Mouse (Mus musculus) midbrain, embryonic 16.5 days (tissue): ENCODE data around the gene Hlx. TPM values are rescaled to one million over a fixed set of nuclear protein-coding genes. Genes with fewer than 3 reads are reported as not detected.

ENCODE experiments used
- ATAC-seq: fragments of 200-750 bp; cut with Nextera tagmentation; 2 replicates; pipeline ENCODE4 v1.8.0; 2017; ENCODE audit warnings: moderate TSS enrichment
- H3K27ac ChIP-seq: fragments of 300-500 bp; sonication (generic); 2 replicates; pipeline ENCODE4 v1.5.1; 2014; ENCODE audit warnings: mild to moderate bottlenecking, low read length, mixed read lengths
- H3K27me3 ChIP-seq: fragments of 300-500 bp; sonication (generic); 2 replicates; pipeline ENCODE4 v1.6.1; 2014; ENCODE audit warnings: low read depth, low read length, mixed read lengths; ENCODE audit not compliant: control insufficient read depth, insufficient read depth
- H3K36me3 ChIP-seq: fragments of 300-500 bp; sonication (generic); 2 replicates; pipeline ENCODE4 v1.6.1; 2014; ENCODE audit warnings: mild to moderate bottlenecking, low read length, moderate library complexity, mixed read lengths; ENCODE audit not compliant: control insufficient read depth, insufficient read depth
- H3K4me1 ChIP-seq: fragments of 300-500 bp; sonication (generic); 2 replicates; pipeline ENCODE4 v1.6.1; 2014; ENCODE audit warnings: mild to moderate bottlenecking, low read length, mixed read lengths; ENCODE audit not compliant: control insufficient read depth, insufficient read depth
- H3K4me2 ChIP-seq: fragments of 300-500 bp; sonication (generic); 2 replicates; pipeline ENCODE4 v1.6.1; 2014; ENCODE audit warnings: mild to moderate bottlenecking, low read length, mixed read lengths
- H3K4me3 ChIP-seq: fragments of 300-500 bp; sonication (generic); 2 replicates; pipeline ENCODE4 v1.5.1; 2014; ENCODE audit warnings: low read depth, mild to moderate bottlenecking, low read length, moderate library complexity, mixed read lengths
- H3K9ac ChIP-seq: fragments of 300-500 bp; sonication (generic); 2 replicates; pipeline ENCODE4 v1.6.1; 2014; ENCODE audit warnings: low read depth, low read length, mixed read lengths
- H3K9me3 ChIP-seq: fragments of 300-500 bp; sonication (generic); replicated peaks from 2 replicates; pipeline ENCODE4 v1.6.1; 2014; ENCODE audit warnings: mild to moderate bottlenecking, low read length, mixed read lengths; ENCODE audit not compliant: control insufficient read depth, poor library complexity, severe bottlenecking
- WGBS: fragments of 180-500 bp; shearing (Covaris S2); extraction: QIAGEN DNeasy Blood & Tissue Kit; methylation state at CpG from one replicate; pipeline ENCODE4 v1.1.7; 2014; 5-methylcytosine and 5-hydroxymethylcytosine counted together
- polyA plus RNA-seq: library from polyadenylated mRNA; unstranded; fragments of >200 nt; fragmentation: Nextera tagmentation; extraction: Ambion mirVana; gene quantifications from 2 replicates; pipeline ENCODE4 v1.2.1, GENCODE M21; 2015

Hlx gene
- polyA plus RNA-seq, 1 experiment from 2014 or later = 1.2 TPM

DNA sequence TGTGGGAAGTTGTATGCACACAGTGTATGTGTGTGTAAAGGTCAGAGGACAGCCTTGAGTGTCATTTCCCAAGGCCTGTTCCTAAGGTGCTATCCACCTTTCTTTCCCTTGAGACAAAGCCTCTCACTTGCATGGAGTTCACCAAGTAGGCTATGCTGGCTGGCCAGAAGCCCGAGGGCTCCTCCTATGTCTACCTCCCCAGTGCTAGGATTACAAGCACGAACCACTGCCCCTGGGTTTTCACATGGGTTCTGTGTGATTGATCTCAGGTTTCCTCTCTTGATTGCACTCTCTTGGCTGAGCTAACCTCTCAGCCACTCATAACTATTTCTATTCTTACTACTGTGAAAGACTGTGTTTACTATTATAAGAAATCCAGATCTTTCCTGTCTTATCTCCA is 54.8 kb downstream of the Hlx start:
- no peak overlapping the region for H3K27ac ChIP-seq
- no peaks in the 10 kb centered on the region for H3K9me3 ChIP-seq
- H3K27me3 ChIP-seq = no peaks in the 10 kb centered on the region
- no peak overlapping the region for H3K9ac ChIP-seq
- 71% methylated on average over 2 of the region's 2 CpGs for WGBS
- no peak overlapping the region for H3K4me3 ChIP-seq
- ATAC-seq = no peak
- no peak overlapping the region for H3K4me2 ChIP-seq
- no peaks in the 10 kb centered on the region for H3K36me3 ChIP-seq
- no peaks in the 10 kb centered on the region for H3K4me1 ChIP-seq

Other genes with a start within 250 kb of the Hlx start
- gene Marc1, start 78.7 kb upstream of the Hlx start, polyA plus RNA-seq = 0.15 TPM in 2 replicates
- 97.6 and 97.7 TPM in 2 replicates for gene Marc2, start 113.8 kb upstream of the Hlx start, polyA plus RNA-seq
- gene C130074G19Rik, start 150.6 kb upstream of the Hlx start, polyA plus RNA-seq = 0.83 and 0.87 TPM in 2 replicates